Mouse (Mus musculus) embryo, embryonic 11 days (tissue): ENCODE measurements around the gene Sumf1.

Experiments
- DNase-seq: peaks from one replicate; pipeline ENCODE4 v3.0.0-alpha.2; 2015

The Sumf1 gene

GRCm38 (mm10) chr6:108073931-108074330 lies 111.5 kb downstream of the Sumf1 start:
- no peak for DNase-seq

- DNase-seq = no peak
Observed at GRCm38 (mm10) chr6:108073071-108073470, 112.3 kb downstream of the Sumf1 start.

- no peak for DNase-seq
Observed at GRCm38 (mm10) chr6:108070947-108071346, 114.4 kb downstream of the Sumf1 start.

DNA sequence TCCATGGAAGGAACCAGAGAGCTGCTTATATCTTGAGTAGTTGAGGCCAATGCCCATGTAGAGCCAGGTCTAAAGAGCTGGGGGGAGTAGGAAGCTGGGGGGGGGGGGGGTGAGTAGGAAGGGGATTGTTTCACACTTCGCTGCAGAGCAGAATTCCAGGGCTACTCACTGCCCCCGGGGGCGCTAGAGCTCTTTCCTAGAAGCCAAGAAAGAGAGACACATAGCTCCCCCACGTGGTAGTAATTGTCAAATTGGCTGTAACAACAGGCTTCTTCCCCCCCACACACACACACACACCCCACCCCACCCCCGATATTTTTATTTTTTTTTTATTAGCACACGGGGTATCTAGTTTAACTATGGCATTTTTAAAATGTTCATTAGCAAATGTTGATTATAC lies 119.8 kb downstream of the Sumf1 start:
- peak; percentile 92 for DNase-seq

- peak; percentile 97 for DNase-seq
Observed at GRCm38 (mm10) chr6:108064918-108065526, 120.4 kb downstream of the Sumf1 start, which contains the start of gene Setmar. Setmar (plus strand) TSS chr6:108065045.

GRCm38 (mm10) chr6:108061121-108061520 lies 124.3 kb downstream of the Sumf1 start:
- DNase-seq = no peak

DNA sequence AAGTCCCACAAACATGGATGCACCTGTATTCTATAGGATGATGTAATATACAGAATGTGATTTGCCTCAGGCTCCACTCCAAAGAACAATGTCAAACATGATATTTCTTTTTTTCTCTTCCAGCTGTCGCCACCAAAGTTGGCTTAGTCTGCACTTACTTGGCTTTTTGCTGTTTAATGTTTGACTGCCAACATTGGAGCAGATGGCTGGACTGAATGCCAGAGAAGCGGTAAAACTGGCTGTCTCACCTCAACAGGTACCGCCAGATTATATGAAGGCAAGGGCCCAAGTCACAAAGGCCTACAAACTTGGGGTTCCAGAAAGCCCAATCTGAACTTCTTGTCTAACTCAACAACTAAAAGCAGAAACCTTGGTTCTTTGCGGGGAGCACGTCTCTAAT lies 127.3 kb downstream of the Sumf1 start:
- no peak for DNase-seq

DNA sequence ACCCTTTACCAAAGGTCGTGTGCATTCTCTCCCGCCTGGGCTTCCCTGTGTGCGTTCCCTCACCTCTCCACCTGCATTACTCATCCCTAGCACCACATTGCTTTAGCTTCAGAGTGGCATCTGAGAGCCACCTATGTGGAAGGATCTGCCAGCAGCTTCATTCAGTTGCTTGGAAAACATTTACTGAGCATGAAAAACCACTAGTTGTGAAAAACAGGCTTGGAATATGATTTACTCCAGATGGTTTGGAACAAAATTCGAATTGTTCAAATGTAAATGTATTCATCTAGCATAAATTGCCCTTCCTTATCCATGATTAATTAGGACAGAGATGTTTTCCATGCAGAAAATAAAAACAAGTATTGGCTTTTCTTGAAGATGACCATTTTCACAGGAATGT lies 128.0 kb downstream of the Sumf1 start:
- no peak for DNase-seq
